Mouse (Mus musculus) testis, adult 2 months (tissue): ENCODE data around the gene Csrp2.

Experiments
- CTCF ChIP-seq: fragments of 200-500 bp; IDR thresholded peaks from 2 replicates; pipeline ENCODE4 v1.5.1; 2012; ENCODE audit warnings: low read depth, mild to moderate bottlenecking, inconsistent platforms, low read length, moderate library complexity; ENCODE audit not compliant: control insufficient read depth, insufficient read depth, insufficient replicate concordance
- POLR2A ChIP-seq: fragments of 200-500 bp; IDR thresholded peaks from 2 replicates; pipeline ENCODE4 v1.6.1; 2012; ENCODE audit warnings: low read depth, mild to moderate bottlenecking, inconsistent platforms, low read length, moderate library complexity; ENCODE audit not compliant: control insufficient read depth

GRCm38 (mm10) chr10:110935081-110935480 is 15.5 kb downstream of the Csrp2 start:
- no peak for TF ChIP-seq CTCF
- TF ChIP-seq POLR2A = no peak
